Mouse (Mus musculus) heart, adult 2 months (tissue): ENCODE results near the gene Lypd4.

Source experiments
- CTCF ChIP-seq: fragments of 200-600 bp; IDR thresholded peaks from 2 replicates; pipeline ENCODE4 v1.8.1; 2022; ENCODE audit warnings: antibody characterized with exemption, mild to moderate bottlenecking, moderate library complexity
- EP300 ChIP-seq: fragments of 200-500 bp; IDR thresholded peaks from 2 replicates; pipeline ENCODE4 v1.6.1; 2011; ENCODE audit warnings: low read depth, low read length, control low read depth; ENCODE audit not compliant: insufficient read depth

- TF ChIP-seq EP300 (no peak), CTCF (no peak)
Measured at GRCm38 (mm10) chr7:24902630-24903443, 33.1 kb upstream of the Lypd4 start, which contains the start of gene Arhgef1.
